In genomic region chrX:13765024-13765423, GRCm38 (mm10) we compare ENCODE assay signal across 22 mouse cellular contexts.
DNase-seq lines count a peak whose midpoint lies in the region; ATAC-seq and TF ChIP-seq lines count a peak whose summit lies in the region.
"Had no signal": no experiment of that assay in that cellular context is flagged by ENCODE, and none has a peak within 500 bp of the region (broad histone marks: within the 10 kb centered on the region; RNA-seq: fewer than 3 reads in every experiment).

No protein-coding gene starts in this region.

- WGBS in lung, embryonic 16.5 days = 61% methylated on average over 1 of the region's 1 CpGs

- no peak overlapping the region for H3K27ac ChIP-seq in lung, embryonic 16.5 days (ENCODE audit: low read length)
- H3K27ac ChIP-seq: forebrain, embryonic 10.5 days; heart, embryonic 13.5 days; hindbrain, embryonic 14.5 days; hindbrain, postnatal 0 days had no signal

- H3K9ac ChIP-seq in lung, embryonic 16.5 days (ENCODE audit: low read length) = no peak overlapping the region
- H3K9ac ChIP-seq: forebrain, postnatal 0 days; heart, embryonic 13.5 days; hindbrain, embryonic 14.5 days had no signal

- TF ChIP-seq POLR2A in myocyte (IDR thresholded peaks at IDR 0.05; ENCODE audit: insufficient read length, low read depth) = no peak

- no peak overlapping the region for H3ac ChIP-seq in myocyte (ENCODE audit: control insufficient read depth, insufficient read length)

- peak; percentile 28; the same call in 1 of the 2 replicates for ATAC-seq in lung, embryonic 16.5 days (ENCODE audit: low read depth)
- ATAC-seq: CD4-positive, CD25-positive, alpha-beta regulatory T cell, adult 4 months; forebrain, embryonic 14.5 days; forebrain, postnatal 0 days; hindbrain, postnatal 0 days; inflammation-experienced regulatory T-cells, adult 6 months had no signal

- no peak for DNase-seq in lung, postnatal 14 days
- peak; percentile 7 for DNase-seq in lung, postnatal 36 days
- no peak for DNase-seq in lung, postnatal 10 days
- no peak for DNase-seq in frontal cortex, postnatal 10 days (ENCODE audit: low spot score in 2 of 2)
- DNase-seq: adrenal gland, postnatal 10 days; adrenal gland, postnatal 36 days; cerebellum, adult 18-20 months; cerebellum, adult 9-10 months; cerebellum, postnatal 14 days; forebrain, postnatal 0 days; gastrocnemius, postnatal 25 days; heart, postnatal 14 days; heart, postnatal 4 days had no signal

- no peak overlapping the region for H3K4me2 ChIP-seq in lung, embryonic 16.5 days (ENCODE audit: low read depth, low read length)
- H3K4me2 ChIP-seq in myocyte (ENCODE audit: low read depth) = no peak overlapping the region
- H3K4me2 ChIP-seq: heart, embryonic 13.5 days; hindbrain, embryonic 14.5 days had no signal

- no peaks in the 10 kb centered on the region for H3K27me3 ChIP-seq in lung, embryonic 16.5 days (ENCODE audit: control insufficient read depth, insufficient read depth, low read depth, low read length)
- no peaks in the 10 kb centered on the region for H3K27me3 ChIP-seq in myocyte (ENCODE audit: control insufficient read depth, insufficient read depth, insufficient read length)
- H3K27me3 ChIP-seq: heart, embryonic 13.5 days had no signal

- no peaks in the 10 kb centered on the region for H3K79me2 ChIP-seq in myocyte (ENCODE audit: control insufficient read depth, insufficient read depth)

- no peaks in the 10 kb centered on the region for H3K9me3 ChIP-seq in lung, embryonic 16.5 days (ENCODE audit: control insufficient read depth, low read length)
- H3K9me3 ChIP-seq: forebrain, embryonic 10.5 days; heart, embryonic 13.5 days had no signal

- no peak overlapping the region for H3K4me3 ChIP-seq in lung, embryonic 16.5 days (ENCODE audit: low read length)
- H3K4me3 ChIP-seq in myocyte = no peak overlapping the region
- H3K4me3 ChIP-seq: forebrain, embryonic 10.5 days; heart, embryonic 13.5 days had no signal

- no peaks in the 10 kb centered on the region for H3K4me1 ChIP-seq in lung, embryonic 16.5 days (replicated peaks; ENCODE audit: control insufficient read depth, insufficient read depth, low read length)
- H3K4me1 ChIP-seq: forebrain, embryonic 10.5 days; heart, embryonic 13.5 days had no signal

- no peaks in the 10 kb centered on the region for H3K36me3 ChIP-seq in lung, embryonic 16.5 days (ENCODE audit: control insufficient read depth, insufficient read depth, low read length)
- no peaks in the 10 kb centered on the region for H3K36me3 ChIP-seq in myocyte (ENCODE audit: control insufficient read depth, insufficient read depth)
- H3K36me3 ChIP-seq: forebrain, embryonic 10.5 days; heart, embryonic 13.5 days had no signal

TF ChIP-seq in myocyte, 11 proteins besides CTCF, POLR2A, EP300 and RAD21:
- TF ChIP-seq CEBPB (IDR thresholded peaks at IDR 0.05; ENCODE audit: insufficient read depth, poor library complexity, severe bottlenecking) (peak; percentile 44; the same call in 1 of the 2 replicates), REST (IDR thresholded peaks at IDR 0.05; ENCODE audit: insufficient read depth, insufficient read length) (no peak), MYOG (IDR thresholded peaks at IDR 0.05; ENCODE audit: control insufficient read depth in 1 of 3, insufficient read depth in 1 of 3, insufficient read length in 2 of 3, low read depth in 2 of 3) (no peak)
TF ChIP-seq in myocyte: peak in this region for 1.
